Mouse (Mus musculus): ENCODE data around the gene Cdk11b.
A peak's percentile ranks its signal among the peaks of the same experiment; 100 is the strongest.

Gene Cdk11b

DNA sequence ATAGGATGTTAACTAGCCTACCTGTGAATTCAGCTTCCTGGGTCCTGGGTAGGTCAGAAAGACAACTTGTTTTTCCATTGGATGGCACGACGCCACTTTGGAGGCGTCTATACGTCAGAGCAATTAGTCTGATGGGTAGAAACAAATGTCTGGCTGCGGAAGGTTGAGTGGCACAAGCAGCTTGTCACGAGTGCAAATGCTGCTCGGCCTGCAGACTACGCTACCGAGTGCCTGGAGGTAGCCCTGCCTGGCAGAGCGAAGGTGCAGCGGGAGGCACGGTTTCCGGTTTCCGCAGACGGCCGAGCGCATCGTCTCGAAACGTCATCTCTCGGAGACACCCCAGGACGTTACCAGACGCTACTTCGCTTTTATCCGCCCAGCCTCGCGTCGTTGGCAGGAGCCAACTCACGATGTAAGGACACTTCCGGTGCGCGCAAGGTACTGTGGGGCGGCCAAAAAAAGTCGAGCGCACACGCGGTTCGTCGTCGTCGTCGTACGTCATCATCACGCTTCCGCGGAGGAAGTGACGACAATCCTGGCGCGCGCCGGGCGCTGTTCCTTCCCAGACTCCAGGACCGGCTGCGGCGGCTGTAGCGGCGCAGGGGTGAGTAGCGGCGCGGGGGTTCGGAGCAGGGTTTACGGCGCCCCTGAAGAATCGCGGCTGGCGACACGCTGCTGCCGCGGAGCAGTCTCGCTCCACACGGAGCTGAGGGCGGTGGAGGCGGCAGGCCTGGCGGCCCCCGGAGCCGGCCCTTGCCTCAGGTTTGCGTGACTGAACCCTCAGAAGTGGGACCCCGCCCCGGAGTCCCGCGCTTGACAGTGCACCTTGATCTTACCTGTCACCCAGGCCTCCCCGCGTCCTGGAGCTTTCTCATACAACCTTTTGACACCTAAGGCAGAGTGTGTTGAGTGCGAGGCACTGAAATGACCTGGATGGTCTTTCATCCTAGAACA lies at the start of gene Cdk11b:
Gene Cdk11b, plus strand, starts transcription at position 517 of the 954 bp plus-strand sequence.
- DNase-seq (ENCODE audit: extremely low read depth, low read depth): peak; percentile 98

- DNase-seq (ENCODE audit: extremely low read depth, low read depth): no peak
These were observed 49.7 kb upstream of the Cdk11b start for GRCm38 (mm10) chr4:155574931-155575330.

- no peak for DNase-seq (ENCODE audit: extremely low read depth, low read depth)
These were observed 49.1 kb upstream of the Cdk11b start for GRCm38 (mm10) chr4:155575521-155575920.

- DNase-seq (ENCODE audit: extremely low read depth, low read depth): no peak
These were observed 47.5 kb upstream of the Cdk11b start for GRCm38 (mm10) chr4:155577132-155577531.

DNA sequence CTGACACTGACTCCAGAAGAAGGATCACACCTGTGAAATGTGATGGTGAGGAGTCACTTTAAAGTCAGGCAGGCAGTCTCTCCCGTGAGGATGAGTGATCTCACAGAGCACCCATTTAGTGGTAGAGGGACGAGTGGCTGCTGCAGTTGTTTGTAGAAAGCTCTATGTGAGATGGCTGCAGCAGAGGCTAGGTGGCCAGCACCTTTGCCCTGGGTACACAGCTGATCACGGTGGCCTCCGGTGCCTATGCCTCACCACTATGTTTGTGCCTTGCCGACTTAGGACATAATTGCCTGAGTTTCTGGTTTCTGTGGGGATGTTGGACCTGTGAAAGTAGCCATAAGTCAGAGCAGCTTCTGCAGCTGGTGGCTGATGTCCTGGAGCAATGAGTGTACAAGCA lies 46.9 kb upstream of the Cdk11b start:
- DNase-seq (ENCODE audit: extremely low read depth, low read depth): no peak

DNA sequence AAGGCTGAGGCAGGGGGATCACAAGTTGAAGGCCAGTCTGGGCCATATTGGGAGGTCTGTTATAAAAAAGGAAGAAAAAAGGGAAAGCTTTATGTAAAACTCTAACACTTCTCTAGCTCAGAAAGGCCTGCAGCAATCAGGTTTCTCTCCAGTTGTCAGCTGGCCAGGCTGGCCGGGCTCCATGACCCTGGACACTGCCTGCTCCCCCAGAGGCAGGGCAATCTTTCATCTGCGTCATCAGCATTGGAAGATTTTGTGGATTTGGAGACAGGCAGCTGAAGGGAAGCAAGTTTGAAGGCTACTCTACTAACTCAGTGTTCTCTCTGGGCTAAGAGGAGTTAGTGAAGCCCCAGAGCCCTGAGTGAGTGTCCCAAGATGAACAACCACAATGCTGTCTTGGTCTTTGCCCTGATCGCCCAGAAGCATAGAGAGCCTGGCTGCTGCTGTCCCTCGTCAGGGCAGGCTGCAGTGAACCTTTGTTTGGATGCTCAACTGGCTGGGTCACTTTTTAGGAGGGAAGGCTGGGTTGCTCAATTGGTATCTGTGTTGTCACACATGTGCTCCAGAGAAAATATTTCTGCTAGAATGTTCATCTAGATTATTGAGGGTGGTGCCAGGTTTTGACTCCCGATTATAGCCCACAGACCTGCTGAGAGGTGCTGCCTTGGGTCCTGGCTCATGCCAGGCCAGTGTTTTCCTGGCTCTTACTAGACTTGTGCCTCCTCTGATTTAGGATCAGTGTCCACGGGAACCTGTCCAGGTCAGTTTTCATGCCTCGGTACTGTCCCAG lies 46.1 kb upstream of the Cdk11b start:
- DNase-seq (ENCODE audit: extremely low read depth, low read depth): no peak

GRCm38 (mm10) chr4:155580420-155580819 lies 44.2 kb upstream of the Cdk11b start:
- no peak for DNase-seq (ENCODE audit: extremely low read depth, low read depth)

- no peak for DNase-seq (ENCODE audit: extremely low read depth, low read depth)
These were observed 42.3 kb upstream of the Cdk11b start for GRCm38 (mm10) chr4:155582279-155582905.

DNA sequence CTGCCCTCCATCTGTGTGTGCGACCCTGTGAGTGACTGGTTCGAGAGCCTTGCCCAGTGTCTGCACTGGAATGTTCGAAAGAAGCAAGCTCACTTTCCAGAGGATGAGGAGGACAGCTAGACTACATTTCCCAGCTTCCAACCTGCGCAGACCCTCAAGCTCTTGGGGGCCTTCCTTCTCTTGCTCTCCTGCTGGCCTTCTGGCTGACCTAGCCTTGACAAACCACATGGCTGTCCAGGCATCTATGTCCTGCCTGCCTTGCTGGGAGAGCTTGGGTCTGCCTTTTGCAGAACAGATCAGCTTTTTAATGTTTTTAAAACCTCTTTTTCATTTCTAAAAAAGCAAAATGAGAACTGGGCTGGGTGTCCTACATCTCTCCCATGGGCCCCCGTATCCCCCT lies 35.3 kb upstream of the Cdk11b start:
- DNase-seq (ENCODE audit: extremely low read depth, low read depth): no peak

- DNase-seq (ENCODE audit: extremely low read depth, low read depth): no peak
These were observed 33.5 kb upstream of the Cdk11b start for GRCm38 (mm10) chr4:155591012-155591719.

- DNase-seq (ENCODE audit: extremely low read depth, low read depth): no peak
These were observed 30.9 kb upstream of the Cdk11b start for GRCm38 (mm10) chr4:155593780-155594179.

GRCm38 (mm10) chr4:155595777-155596176 lies 28.9 kb upstream of the Cdk11b start:
- no peak for DNase-seq (ENCODE audit: extremely low read depth, low read depth)

GRCm38 (mm10) chr4:155596606-155597005 lies 28.0 kb upstream of the Cdk11b start:
- peak; percentile 66 for DNase-seq (ENCODE audit: extremely low read depth, low read depth)

GRCm38 (mm10) chr4:155598536-155598935 lies 26.1 kb upstream of the Cdk11b start:
- no peak for DNase-seq (ENCODE audit: extremely low read depth, low read depth)

DNA sequence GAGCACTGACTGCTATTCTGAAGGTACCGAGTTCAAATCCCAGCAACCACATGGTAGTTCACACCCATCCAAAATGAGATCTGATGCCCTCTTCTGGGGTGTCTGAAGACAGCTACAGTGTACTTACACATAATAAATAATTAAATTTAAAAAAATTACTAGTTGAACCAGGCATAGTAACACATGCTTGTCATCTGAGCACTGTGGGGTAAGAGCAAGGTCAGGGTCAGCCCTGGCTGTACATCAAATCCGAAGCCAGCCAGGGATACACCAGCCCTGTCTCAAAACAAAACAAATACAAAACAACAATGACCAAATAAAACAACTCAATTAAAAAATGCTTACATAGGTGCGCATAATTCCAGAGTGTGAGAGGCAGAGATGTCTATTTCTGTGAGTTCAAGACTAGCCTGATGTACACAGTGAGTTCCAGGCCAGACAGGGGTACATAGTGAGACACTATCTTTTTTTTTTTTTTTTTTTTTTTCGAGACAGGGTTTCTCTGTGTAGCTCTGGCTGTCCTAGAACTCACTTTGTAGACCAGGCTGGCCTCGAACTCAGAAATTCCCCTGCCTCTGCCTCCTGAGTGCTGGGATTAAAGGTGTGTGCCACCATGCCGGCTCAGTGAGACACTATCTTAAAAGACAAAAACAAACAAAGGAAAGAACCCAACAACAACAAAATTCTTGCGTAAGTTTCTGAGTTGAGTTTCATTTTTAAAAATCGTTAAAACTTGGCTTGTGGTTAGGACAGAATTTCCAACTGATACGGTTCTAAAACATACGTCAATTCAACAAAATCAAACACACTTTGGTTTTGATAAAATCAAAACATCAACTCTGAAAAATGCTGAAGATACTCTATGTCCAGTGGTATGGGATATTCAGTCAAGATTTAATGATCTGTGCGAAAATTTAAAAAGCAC lies 24.5 kb upstream of the Cdk11b start:
- DNase-seq (ENCODE audit: extremely low read depth, low read depth): no peak

DNA sequence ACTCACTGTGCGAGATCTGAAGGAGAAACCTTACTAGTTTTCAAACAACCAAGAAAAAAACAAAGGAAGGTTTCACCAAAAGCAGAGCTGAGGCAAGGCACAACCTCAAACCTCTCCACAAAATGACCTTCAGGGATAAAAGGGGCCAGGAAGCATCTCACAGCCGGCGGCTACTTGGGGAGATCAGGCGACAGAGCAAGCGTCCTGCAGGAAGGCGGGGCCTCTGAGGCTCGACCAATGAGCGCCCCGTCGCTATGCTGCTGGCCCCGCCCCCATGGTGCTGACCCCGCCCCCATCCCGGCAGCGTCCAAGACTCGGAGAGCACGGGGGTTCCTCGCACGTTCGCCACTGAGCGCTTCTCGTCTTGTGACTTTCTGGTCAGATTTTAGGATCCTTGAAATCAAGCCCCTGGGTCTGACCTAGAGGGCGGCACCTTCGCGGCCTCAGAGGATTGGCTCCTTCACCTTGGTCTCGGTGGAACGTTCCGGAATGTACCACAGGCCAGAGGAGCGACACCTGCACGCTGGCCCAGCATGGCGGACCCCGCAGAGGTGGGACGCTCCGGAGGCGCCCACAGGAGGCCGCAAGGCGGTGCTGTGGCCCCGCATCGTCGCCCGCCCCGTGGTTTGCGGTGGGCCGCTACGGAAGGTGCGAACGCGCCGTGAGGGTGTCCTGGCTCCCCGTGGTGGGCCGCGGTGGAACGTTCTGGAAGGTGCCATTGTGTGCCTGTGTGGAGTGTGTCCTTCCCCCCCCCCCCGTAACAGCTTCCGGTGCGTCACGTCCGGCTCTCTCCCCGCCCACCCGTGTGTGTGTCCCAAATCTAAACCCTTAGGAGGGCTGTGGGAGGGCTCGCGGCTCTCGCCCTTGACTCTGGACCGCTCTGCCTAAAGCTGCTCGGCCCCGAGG lies 23.3 kb upstream of the Cdk11b start, which contains the start of gene Slc35e2:
Gene Slc35e2, plus strand, starts transcription at position 326 of the 906 bp plus-strand sequence.
- DNase-seq (ENCODE audit: extremely low read depth, low read depth): peak; percentile 82

- DNase-seq (ENCODE audit: extremely low read depth, low read depth): no peak
These were observed 22.6 kb upstream of the Cdk11b start for GRCm38 (mm10) chr4:155601997-155602456.

DNA sequence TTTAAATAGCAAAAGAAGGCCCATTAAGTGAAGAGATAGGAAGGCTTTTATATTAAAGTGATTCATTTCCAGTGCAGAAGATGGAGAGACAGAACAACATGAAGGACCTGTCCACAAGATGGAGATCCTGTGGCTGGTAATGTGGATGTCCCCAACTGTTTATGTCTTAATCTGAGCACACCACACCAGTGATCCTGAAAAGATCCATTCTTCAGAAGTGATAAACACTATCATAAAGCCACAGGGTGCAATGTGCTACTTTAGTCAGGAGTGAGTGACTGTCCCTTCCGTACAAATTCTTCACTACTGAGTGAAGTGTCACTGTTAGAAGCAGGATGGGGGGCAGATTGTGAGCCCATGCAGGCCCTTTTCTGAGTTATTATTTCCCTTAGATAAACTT lies 21.9 kb upstream of the Cdk11b start:
- no peak for DNase-seq (ENCODE audit: extremely low read depth, low read depth)

GRCm38 (mm10) chr4:155603801-155604200 lies 20.9 kb upstream of the Cdk11b start:
- DNase-seq (ENCODE audit: extremely low read depth, low read depth): no peak

Measured in MEL-GATA-1-ER (cell line).